Mouse (Mus musculus) lung, postnatal 0 days (tissue): ENCODE measurements around the gene Plpp3.

ENCODE experiments used
- CTCF ChIP-seq: IDR thresholded peaks from 2 replicates; pipeline ENCODE4 v1.5.1; 2016; ENCODE audit warnings: antibody characterized with exemption, mild to moderate bottlenecking
- EP300 ChIP-seq: IDR thresholded peaks from 2 replicates; pipeline ENCODE4 v1.6.1; 2016; ENCODE audit warnings: antibody characterized with exemption, mild to moderate bottlenecking, control low read depth

GRCm38 (mm10) chr4:105219316-105219715 lies 62.2 kb downstream of the Plpp3 start:
- no peak for TF ChIP-seq CTCF
- TF ChIP-seq EP300: no peak
